Mouse (Mus musculus) thymus, adult 18-20 months (tissue): ENCODE data around the gene Cyb5b.
"Not testable (repeated sequence)": the region's sequence is repeated elsewhere in the genome, so short reads cannot be mapped to it uniquely, and the experiment has no call there.

Source experiments
- DNase-seq, 2 experiments: peaks; one replicate each; pipeline ENCODE4 v3.0.0; 2022; ENCODE audit warnings: mixed read lengths in 2 of 2

The Cyb5b gene

DNA sequence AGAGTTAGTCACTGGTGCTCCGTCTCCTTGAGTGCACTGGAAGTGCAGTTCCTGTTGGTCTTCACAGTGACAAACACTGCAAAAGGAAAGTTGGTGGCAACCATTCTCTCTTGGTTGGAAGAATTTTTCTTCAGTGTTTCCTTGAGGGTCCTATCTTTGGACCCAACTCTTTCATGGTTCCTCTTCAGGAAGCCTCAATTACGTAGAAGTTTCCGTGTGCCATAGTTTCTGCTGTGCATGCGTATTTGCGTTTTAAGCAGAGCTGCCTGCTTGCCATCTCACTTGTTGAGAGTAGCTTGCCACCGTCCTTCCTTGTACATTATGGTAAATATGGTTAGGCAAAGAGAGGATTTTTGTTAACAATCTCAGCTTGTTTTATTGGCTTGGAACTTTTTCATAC is 30.7 kb downstream of the Cyb5b start:
- DNase-seq = no peak

GRCm38 (mm10) chr8:107184996-107185395 is 34.6 kb downstream of the Cyb5b start:
- no peak for DNase-seq

- DNase-seq = no peak
These were observed 36.4 kb downstream of the Cyb5b start for GRCm38 (mm10) chr8:107186659-107187390.

DNA sequence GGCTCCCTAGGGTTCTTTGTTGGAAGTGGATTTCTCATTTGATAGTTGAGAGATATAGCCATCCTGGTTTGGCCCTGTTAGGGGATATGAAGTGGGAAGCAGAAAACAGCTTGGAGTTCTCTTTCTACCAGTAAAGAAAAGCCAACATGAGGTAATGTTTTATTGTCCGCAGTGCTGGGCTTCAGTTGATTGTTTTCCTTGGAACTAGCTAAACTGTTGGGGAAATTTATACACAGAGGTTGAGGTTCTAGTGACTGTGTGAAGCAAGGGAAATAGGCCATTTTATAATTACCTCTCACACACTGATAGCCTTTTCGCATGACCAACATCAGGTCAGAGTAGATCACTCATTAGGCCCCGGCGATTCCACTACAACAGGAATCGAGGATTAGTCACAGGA is 37.2 kb downstream of the Cyb5b start:
- DNase-seq = no peak

DNA sequence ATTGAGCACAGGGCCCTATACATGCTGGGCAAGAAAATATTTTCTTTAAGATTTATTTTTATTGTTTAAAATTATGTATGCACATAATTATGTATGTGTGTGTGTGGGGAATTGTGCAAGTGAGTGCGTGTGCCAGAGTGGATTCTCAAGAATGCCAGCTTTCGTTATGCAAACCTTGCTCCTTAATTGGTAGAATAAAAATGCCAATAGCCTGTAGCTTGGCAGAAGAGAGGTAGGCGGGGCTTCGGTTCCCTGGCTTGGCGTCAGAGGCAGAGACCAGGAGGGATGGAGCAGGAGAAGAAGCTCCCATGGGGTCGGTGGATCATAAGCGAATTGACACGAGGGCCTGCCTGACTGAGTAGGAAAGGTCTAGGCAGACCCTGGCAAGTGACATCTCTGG is 42.2 kb downstream of the Cyb5b start:
- no peak for DNase-seq

DNA sequence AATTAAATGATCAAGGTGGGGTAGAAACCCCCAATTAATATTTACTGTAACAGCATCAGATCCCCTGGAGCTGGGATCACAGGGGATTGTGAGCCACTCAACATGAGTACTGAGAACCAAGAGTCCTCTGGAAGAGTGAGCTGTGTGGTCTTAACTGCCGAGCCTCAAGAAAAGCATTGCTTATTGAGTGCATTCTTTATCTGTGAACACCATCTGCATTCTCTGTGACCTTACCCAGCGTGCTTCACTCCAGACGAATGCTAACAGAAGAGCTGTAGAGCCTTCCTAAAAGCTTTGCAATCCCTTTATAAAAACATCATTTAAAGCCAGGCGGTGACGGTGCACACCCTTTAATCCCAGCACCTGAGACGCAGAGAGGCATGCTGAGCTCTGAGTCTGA is 42.9 kb downstream of the Cyb5b start:
- no peak for DNase-seq

GRCm38 (mm10) chr8:107194786-107195451 is 44.5 kb downstream of the Cyb5b start:
- DNase-seq = no peak

DNA sequence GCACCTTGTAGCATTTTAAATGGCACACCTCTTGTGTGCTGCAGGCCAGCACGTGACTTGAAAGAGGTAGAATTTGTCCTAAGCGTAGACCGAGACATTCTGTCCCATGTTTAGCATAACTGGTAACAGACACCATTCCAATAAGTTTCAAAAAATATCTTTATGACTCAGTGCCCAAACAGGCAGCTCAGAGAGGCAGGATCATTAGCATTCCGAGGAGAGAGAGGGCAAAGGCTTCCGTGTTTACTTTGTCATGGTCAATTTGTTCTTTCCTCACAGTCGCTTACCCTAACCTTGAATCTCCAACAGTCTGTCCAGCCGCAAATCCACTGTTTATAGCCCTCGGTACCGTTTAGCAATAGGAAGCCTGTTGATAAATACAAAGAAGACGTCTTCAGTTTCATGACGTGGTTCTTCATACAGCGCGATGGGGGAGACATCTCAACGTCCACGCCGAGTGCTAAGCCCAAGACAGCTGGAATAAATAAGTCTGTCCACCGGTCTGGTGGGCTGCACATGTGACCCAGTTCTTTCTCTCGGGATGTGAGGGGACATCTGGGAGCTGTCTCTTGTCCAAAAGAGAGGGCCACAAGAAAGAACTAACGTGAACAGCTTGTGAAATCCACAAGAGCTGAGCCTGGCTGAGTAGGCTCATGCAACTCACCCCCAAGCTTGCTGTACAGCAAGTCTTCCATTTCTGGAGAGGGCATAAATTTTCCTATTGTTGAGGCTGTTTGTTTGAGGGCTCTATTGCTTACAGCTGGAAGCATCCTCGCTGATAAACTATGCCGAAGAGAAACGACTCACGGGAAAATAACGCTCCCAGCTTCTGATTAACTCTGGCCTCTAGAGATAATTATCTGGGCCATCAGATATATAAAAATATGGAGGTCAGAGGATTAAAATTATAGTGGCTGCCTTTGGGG is 47.7 kb downstream of the Cyb5b start:
- no peak for DNase-seq

GRCm38 (mm10) chr8:107205164-107205563 is 54.7 kb downstream of the Cyb5b start:
- DNase-seq = no peak

DNA sequence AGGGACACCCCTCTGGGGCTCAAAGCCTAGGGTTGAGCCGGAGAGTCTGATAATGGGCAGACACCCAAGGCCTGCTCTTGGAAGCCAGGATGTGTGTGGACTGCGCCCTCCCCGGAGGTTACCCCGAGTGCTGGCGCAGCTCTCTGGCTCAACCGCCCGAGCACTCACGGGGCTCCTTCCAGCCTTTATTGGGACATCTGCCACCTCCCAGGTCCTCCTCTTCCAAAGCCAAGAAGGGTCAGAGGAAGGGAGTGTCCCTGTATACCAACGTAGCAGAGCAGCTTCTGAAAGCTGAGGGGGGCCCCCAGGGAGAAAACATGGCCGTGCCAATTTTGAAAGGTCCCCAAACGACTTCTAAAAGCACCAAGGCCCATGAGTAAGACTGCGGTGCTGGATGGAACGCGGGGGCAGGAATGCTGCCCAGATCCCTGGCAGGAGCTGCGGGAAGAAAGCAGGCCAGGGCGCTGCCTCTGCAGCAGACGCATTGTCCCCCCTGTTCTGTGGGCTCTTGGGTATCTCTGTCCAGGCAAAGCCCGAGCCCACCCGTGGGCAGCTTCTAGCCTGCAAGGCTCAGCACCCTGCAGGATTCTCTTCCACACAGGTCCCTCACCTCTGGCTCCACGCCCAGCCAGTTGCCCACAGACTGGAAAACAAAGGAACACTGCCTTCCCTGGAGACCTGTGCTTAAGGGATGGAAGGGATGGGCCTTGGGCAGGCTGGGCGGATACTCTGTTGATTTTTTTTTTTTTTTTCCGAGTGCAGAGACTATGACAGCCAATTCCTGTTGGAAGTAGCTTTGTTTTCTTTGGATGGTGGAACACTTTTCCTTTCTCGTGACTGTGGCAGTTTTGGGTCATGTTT is 55.5 kb downstream of the Cyb5b start:
- DNase-seq = no peak

DNA sequence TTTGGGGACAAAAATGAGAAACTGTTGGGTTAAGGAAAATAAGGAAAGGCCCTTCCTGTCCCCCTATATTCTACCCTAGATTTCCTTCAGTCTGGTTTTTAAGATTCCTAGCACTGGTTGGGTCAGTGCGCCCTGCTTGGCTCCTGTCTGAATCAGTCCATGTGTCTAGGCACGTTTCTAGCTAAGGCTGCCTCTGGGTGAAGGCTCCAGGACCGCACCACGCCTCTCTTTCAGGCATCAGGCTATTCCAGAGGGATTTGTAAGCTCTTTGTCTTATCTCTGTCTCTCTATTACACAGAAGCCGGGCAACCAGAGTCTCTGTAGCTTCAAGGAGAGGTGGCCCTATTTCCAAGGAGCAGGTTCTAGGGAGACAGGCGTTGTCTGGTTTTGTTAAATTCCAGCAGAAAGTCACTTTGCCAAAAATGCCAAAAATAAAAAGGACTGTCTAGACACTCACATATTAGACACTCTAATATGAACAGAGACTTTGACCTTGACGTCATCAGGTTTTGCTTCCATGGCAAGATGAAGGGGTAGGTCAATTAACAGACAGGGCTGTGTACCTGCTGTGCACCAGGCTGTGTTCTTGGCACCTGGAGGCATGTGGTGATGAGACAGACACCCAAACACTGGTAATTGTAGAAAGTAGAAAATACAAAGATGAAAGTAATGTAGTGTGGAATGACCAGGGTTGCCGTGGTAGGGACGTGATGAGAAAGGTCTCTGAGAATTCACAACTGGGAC is 56.5 kb downstream of the Cyb5b start:
- no peak for DNase-seq

- no peak for DNase-seq
These were observed 58.7 kb downstream of the Cyb5b start for GRCm38 (mm10) chr8:107209185-107209584.

DNA sequence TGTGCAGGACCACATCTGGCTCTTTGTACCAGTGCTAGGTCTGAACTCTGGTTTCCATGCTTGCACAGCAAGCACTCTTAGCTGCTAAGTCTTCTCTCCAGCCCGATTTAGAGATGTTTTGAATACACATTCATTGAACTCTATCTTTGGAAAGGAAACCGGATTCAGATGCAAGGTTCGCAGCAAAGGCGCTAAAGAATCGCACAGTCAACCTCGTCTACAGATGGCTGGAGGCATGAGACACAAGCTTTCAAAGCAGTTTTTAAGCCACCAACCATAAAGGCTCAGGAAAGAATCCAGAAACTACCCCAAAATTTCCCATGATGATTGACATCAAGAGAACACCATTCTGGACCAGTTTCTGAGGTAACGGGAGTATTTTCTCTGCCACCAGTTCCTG is 61.6 kb downstream of the Cyb5b start:
- no peak for DNase-seq

- DNase-seq = not testable (repeated sequence)
These were observed 66.8 kb downstream of the Cyb5b start for GRCm38 (mm10) chr8:107217230-107217629.

DNA sequence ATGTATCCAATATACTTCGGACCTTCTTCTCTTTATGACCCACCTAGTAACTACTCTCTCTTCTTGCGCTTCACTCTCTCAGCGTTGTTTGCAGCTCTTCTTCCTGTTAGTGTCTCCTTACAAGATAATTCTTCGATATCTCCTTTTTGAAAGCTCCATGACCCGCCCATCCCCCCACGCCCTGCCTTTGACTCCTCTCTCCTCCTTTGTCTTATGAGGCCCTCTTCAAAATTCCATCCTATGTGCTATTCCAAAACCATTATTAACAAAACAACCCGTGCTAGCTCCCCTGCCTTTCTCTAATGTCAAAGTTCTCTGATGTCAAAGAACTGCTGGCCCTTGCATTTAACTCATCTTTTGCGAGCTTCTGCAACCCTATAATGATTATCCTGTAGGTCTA is 67.7 kb downstream of the Cyb5b start:
- DNase-seq = no peak

GRCm38 (mm10) chr8:107219078-107219477 is 68.6 kb downstream of the Cyb5b start:
- DNase-seq = no peak

GRCm38 (mm10) chr8:107221924-107222851 is 71.7 kb downstream of the Cyb5b start:
- DNase-seq = no peak

GRCm38 (mm10) chr8:107226183-107226582 is 75.7 kb downstream of the Cyb5b start:
- DNase-seq = no peak

GRCm38 (mm10) chr8:107227011-107227626 is 76.7 kb downstream of the Cyb5b start:
- DNase-seq = no peak

- no peak for DNase-seq
These were observed 82.8 kb downstream of the Cyb5b start for GRCm38 (mm10) chr8:107233251-107233650.
